Mouse (Mus musculus) brain, embryonic 14.5 days (tissue): ENCODE measurements at regions not wholly inside any gene's neighbourhood (a gene's known extent, or its start where the extent isn't known, plus 50 kb on each side); places are given as distances from the start of the nearest gene placed in this dataset.
A peak's percentile ranks its signal among the peaks of the same experiment; 100 is the strongest.

Experiments
- DNase-seq: peaks from one replicate; pipeline ENCODE4 v3.0.0-alpha.2; 2011; ENCODE audit warnings: low read depth
- CTCF ChIP-seq: fragments of 200-500 bp; IDR thresholded peaks from 2 replicates; pipeline ENCODE4 v1.5.1; 2012; ENCODE audit warnings: inconsistent platforms, mild to moderate bottlenecking, moderate library complexity, borderline replicate concordance; ENCODE audit not compliant: insufficient read depth, insufficient read length; ENCODE audit errors: extremely low read depth
- POLR2A ChIP-seq: fragments of 200-500 bp; IDR thresholded peaks from 2 replicates; pipeline ENCODE4 v1.6.1; 2012; ENCODE audit warnings: mild to moderate bottlenecking, inconsistent platforms, borderline replicate concordance; ENCODE audit not compliant: poor library complexity, insufficient read depth, insufficient read length, severe bottlenecking; ENCODE audit errors: extremely low read depth

DNA sequence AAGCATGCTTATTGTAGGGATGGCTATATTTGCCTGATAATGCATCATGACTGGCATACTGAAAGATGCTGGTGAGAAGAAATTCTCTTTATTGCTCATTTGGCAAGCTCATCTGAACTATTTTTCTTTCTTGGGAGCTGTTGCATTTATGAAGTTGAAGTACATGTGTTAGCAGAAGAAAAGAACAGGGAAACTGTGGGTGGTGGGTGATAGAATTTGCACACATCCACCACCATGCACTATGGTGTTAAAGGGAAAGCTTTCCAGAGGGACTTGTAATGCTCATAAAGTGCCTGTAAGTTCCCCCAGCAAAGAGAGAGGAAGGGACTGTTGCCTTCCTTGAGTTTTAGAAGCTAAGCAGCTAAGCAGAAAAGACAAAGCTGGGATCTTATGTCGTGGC lies 367.3 kb downstream of the Gm11232 start:
- DNase-seq = no peak
- no peak for TF ChIP-seq POLR2A
- no peak for TF ChIP-seq CTCF

DNA sequence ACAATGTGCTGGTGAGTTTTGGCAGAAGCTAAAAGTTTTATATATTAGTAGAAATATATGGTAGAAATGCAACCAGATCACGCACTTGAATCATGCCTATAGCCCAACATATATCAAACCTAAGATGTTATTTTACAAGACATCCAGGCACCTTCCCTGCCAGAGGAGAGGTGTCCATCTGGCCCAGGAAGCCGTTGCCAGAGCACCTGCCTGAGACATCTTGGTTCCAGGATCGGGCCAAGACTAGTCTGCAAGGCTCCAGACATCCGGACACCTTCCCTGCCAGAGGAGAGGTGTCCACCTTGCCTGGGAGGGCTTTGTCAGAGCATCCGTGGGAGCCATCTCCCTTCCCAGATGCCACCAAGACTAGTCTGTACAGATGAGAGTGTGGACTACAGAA lies 388.5 kb downstream of the Gm11232 start:
- no peak for DNase-seq
- no peak for TF ChIP-seq CTCF
- TF ChIP-seq POLR2A = no peak

DNA sequence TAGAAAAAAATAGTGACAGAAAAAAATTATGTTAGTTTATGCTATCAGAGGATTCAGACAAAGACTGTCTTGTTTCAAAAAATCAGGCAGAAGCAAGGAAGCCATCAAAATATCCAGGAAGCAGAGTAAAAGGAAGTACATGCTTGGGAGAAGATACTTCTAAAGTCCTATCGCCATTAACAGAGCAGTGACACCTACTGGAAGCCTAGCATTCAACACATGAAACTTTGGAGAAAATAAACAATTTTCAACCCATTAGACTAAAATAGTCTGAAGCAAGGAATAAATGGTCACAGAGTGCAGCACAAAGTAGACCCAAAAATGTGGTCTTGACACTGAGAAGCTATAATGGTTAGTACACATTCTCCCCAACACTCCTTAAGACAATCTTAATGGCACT lies 394.0 kb downstream of the Gm11232 start:
- DNase-seq = peak; percentile 11
- TF ChIP-seq CTCF = no peak
- TF ChIP-seq POLR2A = no peak

DNA sequence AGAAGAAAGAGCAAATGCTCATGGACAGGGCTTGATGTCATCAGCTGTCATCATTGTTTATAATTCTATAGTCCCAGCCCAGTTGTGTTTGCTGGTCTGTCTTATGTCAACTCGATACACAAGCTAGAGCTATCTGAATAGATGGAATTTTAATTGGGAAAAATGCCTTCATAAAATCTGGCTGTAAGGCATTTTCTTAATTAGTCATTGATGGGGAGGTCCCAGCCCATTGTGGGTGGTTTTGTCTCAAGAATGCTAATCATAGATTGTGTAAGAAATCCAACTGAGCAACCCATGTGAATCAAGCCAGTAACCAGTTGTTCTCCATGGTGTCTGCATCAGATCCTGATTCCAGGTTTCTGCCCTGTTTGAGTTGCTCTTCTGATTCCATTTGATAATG lies 400.1 kb downstream of the Gm11232 start:
- DNase-seq = peak; percentile 9
- TF ChIP-seq POLR2A = no peak
- TF ChIP-seq CTCF = no peak

DNA sequence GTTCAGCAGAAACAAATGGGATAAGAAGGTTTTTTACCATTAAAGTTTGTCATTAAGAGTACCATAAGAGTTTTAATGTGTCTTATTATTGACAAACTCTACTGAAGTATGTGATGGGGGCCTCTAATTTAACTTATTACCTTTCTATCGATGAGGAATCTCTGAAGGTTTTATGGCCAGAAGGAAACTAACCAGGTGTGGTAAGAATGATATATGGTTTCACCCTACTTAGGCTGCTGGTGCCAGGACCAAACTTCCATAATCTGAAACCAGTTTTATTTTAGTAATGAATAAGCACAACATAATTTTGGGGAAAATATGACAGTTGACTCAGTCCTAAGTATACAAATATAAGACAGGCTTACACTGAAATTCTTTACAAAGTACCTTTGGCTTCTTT lies 401.1 kb downstream of the Gm11232 start:
- DNase-seq = no peak
- TF ChIP-seq POLR2A = no peak
- no peak for TF ChIP-seq CTCF

DNA sequence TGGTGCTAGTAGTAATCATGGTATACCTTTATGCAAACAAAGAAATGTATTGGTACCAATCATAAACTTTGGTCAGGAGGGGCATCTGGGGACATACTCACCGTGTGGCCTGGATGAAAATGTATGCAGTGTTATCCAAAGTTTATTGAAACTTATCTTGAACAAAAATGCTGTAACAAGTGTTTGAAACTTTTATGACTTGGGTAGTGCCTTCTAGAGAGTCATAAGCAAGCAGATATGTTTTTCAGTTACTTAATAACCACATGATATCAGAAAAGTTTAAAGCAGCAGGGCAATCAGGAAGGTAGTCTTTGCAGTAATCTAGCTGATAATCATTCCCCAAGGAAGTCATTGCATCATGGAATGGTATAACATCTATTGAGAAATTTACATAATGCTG lies 401.5 kb downstream of the Gm11232 start:
- no peak for DNase-seq
- TF ChIP-seq POLR2A = no peak
- TF ChIP-seq CTCF = no peak

DNA sequence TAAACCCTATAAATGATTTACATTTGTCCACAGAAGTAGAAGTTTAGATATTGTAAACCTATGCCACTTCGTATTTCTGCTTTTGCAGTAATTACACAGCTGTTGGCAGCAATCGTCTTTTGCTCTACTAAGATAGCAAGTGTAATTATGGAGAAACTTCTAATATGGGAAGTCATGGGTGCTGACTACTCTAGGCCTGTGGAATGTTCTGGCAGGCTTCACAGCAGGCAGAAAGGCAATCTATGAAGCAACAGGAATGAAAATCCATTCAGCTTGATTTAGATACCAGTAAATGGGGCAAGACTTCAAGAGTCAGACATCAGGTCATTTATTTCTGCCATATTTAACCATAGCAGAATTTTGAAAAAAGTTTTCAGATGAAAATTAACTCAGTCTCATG lies 405.9 kb downstream of the Gm11232 start:
- no peak for DNase-seq
- no peak for TF ChIP-seq POLR2A
- TF ChIP-seq CTCF = no peak

DNA sequence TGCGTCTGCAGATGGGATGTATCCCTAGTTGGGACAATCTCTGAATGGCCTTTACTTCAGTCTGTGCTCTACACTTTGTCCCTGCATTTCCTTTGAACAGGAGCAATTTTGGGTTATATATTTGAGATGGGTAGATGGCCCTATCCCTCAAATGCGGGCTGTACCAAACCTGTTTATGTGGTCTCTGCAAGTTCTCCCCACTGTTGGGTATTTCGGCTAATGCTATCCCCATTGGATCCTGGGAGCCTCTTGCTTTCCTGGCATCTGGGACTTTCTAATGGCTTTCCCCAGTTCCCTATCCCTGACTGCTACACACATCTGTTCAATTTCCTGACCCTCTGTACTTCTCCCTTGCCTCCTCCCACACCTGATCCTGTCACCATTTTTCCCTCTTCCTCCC lies 414.7 kb downstream of the Gm11232 start:
- DNase-seq = no peak
- TF ChIP-seq POLR2A (no peak), CTCF (no peak)

DNA sequence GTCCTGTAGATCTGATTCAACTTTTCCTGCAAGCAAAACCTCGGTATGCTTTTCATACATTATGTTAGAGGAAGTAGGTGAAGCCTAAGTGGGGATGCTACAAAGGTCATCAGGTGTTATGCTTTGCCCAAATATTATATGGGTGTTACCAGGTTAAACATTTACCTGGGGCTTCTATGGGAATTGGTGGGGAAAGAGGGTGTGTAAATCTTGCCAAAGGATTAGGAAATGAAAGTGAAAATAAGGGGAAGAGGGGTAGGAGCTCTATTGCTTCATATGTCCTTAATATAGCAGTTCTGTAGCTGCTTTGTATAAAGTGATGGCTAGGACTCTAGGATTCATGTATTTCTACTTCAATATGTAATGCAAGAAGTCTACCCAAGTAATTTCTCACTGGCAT lies 419.2 kb downstream of the Gm11232 start:
- no peak for TF ChIP-seq POLR2A
- no peak for TF ChIP-seq CTCF
- no peak for DNase-seq

DNA sequence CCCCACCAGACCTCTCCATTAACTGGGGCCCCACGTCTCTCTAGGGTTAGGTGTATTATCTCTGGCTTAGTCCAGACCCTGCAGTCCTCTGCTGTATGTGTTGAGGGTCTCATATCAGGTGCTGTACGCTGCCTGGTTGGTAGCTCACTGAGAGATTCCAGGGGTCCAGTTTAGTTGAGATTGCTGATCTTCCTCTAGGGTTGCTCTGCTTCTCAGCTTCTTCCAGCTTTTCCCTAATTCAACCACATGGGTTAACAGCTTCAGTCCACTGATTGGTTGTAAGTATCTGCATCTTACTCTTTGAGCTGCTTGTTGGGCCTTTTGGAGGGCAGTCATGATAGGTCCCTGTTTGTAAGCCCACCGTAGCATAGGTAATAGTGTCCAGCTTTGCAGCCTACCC lies 425.1 kb downstream of the Gm11232 start:
- TF ChIP-seq CTCF (no peak), POLR2A (no peak)

DNA sequence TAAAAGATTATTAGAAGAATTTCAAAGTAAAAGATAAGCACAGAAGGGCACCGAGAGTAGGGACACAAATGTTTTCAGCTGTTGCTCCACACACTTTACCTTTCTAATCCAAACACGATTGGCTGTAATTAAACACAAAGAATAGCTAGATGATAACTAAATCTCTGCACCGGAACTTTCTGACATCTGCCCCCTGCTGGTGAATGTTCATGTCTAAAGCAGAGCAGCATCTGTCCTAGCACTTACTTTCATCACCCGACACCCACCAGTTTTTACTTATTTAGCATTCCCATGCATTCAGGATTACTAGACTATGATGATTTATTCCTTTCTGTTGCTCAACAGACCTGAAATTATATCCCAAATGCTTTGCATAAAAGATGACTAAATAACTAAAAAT lies 425.7 kb downstream of the Gm11232 start:
- peak; percentile 23 for DNase-seq
- TF ChIP-seq CTCF = peak; percentile 29; the same call in 1 of the 2 replicates
- TF ChIP-seq POLR2A = no peak

More for the DNA sequence above, 425.1 kb downstream of the Gm11232 start:
- no peak for DNase-seq

DNA sequence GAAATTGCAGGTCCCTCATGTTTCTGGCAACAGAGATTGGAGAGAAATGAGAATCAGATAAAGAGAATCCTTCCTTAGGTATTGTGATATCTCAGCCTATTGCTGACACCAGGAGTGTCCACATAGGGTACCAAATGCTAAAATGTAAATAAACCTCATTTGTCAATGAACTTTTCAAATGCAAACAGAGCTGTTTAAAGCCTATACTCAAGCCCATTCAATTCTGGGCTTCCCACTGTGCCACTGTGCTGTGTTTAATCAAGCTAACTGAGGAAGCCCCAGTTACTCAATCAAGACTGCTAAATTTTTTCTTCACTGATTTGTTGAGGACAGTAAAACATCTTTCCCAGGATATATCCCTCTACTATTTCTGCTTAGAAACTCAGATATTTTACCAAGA lies 441.2 kb downstream of the Gm11232 start:
- TF ChIP-seq POLR2A (no peak), CTCF (no peak)
- peak; percentile 73 for DNase-seq
